Mouse (Mus musculus): ENCODE results near the gene H2-Q6. TPM values are rescaled to one million over a fixed set of nuclear protein-coding genes. Genes with fewer than 3 reads are reported as not detected.
"Not testable (repeated sequence)": the region's sequence is repeated elsewhere in the genome, so short reads cannot be mapped to it uniquely, and the experiment has no call there.

H2-Q6 gene
- polyA plus RNA-seq, 1 experiment from 2014 or later, result 0.86 TPM

GRCm38 (mm10) chr17:35415273-35416129 is 9.1 kb upstream of the H2-Q6 start:
- WGBS, result 56% methylated on average over 3 of the region's 10 CpGs
- not testable (repeated sequence) for DNase-seq (ENCODE audit: low spot score); H3K4me3 ChIP-seq (ENCODE audit: low read depth, low read length); H3K9me3 ChIP-seq (ENCODE audit: low read length); H3K36me3 ChIP-seq (ENCODE audit: insufficient read depth, low read length); H3K27me3 ChIP-seq (replicated peaks; ENCODE audit: insufficient read depth, low read length); H3K4me2 ChIP-seq (replicated peaks; ENCODE audit: low read depth, low read length); H3K9ac ChIP-seq (replicated peaks; ENCODE audit: low read depth); ATAC-seq; H3K27ac ChIP-seq (ENCODE audit: low read length); H3K4me1 ChIP-seq (ENCODE audit: insufficient read depth, low read depth, low read length)

DNA sequence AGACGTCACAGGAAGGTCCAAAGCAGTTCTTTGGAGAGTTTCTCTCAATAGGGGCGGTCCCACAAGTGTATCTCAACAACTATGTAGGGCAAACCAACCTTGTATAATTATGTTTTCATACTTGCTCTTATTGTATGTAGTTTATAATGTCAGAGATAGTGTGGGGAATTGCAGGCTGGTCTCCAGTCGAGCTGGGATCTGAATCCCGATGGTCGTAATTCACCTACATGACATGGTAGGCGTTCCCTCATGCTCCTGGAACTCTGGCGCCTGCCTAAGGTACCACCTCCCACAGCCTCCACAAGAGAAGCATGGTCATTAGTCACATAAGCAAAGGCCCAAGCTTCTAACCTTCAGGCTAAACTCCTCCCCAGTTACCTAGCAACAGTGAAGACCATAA is 5.9 kb upstream of the H2-Q6 start:
- no peak overlapping the region for H3K4me2 ChIP-seq (replicated peaks; ENCODE audit: low read depth, low read length)
- no peaks in the 10 kb centered on the region for H3K9me3 ChIP-seq (ENCODE audit: low read length)
- no peaks in the 10 kb centered on the region for H3K27me3 ChIP-seq (replicated peaks; ENCODE audit: insufficient read depth, low read length)
- TF ChIP-seq CTCF (IDR thresholded peaks at IDR 0.05), result no peak
- H3K27ac ChIP-seq (ENCODE audit: low read length), result no peak overlapping the region
- H3K4me3 ChIP-seq (ENCODE audit: low read depth, low read length), result no peak overlapping the region
- H3K9ac ChIP-seq (replicated peaks; ENCODE audit: low read depth), result no peak overlapping the region
- 62% methylated on average over 7 of the region's 7 CpGs for WGBS
- ATAC-seq (no peak), DNase-seq (ENCODE audit: low spot score) (no peak)
- H3K4me1 ChIP-seq (ENCODE audit: insufficient read depth, low read depth, low read length), result no peaks in the 10 kb centered on the region
- H3K36me3 ChIP-seq (ENCODE audit: insufficient read depth, low read length), result no peaks in the 10 kb centered on the region

DNA sequence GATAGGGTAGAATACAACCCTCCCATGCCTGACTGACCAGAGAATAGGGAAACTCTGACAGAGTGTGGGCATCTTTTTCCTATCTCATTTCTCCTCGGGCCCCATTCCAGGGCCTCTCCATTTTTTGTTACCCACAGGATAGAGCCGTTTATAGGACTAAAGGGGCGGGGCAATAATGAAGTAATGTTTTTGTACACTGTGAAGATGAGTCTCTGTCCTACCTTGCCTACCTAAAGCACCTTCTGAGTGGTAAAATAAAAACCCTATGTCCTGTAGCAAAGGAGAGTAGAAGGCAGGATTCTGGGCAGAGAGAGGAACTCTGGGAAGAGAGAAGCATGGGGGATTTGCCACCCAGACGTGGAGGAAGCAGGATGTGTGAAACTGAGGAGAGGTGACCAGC is 5.1 kb upstream of the H2-Q6 start:
- DNase-seq (ENCODE audit: low spot score); ATAC-seq; H3K27ac ChIP-seq (ENCODE audit: low read length); H3K27me3 ChIP-seq (replicated peaks; ENCODE audit: insufficient read depth, low read length); H3K4me2 ChIP-seq (replicated peaks; ENCODE audit: low read depth, low read length); H3K4me3 ChIP-seq (ENCODE audit: low read depth, low read length); H3K36me3 ChIP-seq (ENCODE audit: insufficient read depth, low read length); H3K9ac ChIP-seq (replicated peaks; ENCODE audit: low read depth); H3K4me1 ChIP-seq (ENCODE audit: insufficient read depth, low read depth, low read length); H3K9me3 ChIP-seq (ENCODE audit: low read length): not testable (repeated sequence)
- 49% methylated on average over 4 of the region's 4 CpGs for WGBS

DNA sequence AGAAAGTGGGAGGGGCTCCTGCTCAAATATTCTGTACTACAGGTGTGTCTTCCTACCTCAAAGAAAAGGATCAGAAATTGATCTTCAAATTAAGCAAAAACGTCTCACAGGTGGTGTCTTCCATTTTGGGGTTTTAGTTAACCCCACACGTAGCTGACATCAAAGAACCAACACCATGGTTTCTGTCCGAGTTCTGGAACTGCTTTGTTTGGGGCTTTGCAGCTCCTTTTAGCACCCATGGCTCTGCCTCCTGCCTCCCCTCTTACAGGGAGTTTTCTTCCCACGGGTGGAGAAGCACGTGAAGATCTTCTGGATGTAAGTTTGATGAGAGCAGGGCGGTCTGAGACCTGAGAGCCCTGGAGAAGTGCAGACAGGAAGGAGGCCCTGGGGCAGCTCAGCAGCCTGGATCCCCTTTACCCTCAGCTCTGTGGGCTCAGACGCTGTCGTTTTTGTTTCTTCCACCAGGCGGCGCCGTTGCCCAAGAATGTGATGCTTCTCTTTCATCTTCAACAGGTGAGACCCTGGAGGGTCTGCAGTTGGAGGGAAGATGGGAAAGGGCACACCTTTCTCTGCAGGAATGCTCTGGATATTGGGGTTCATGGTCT is 4.3 kb upstream of the H2-Q6 start:
- H3K36me3 ChIP-seq (ENCODE audit: insufficient read depth, low read length); DNase-seq (ENCODE audit: low spot score): not testable (repeated sequence)
- TF ChIP-seq CTCF (IDR thresholded peaks at IDR 0.05), result peak; percentile 77

GRCm38 (mm10) chr17:35421331-35421730 is 3.3 kb upstream of the H2-Q6 start:
- H3K4me3 ChIP-seq (ENCODE audit: low read depth, low read length); H3K9me3 ChIP-seq (ENCODE audit: low read length); H3K9ac ChIP-seq (replicated peaks; ENCODE audit: low read depth); ATAC-seq; H3K27ac ChIP-seq (ENCODE audit: low read length); H3K27me3 ChIP-seq (replicated peaks; ENCODE audit: insufficient read depth, low read length); H3K4me1 ChIP-seq (ENCODE audit: insufficient read depth, low read depth, low read length); H3K36me3 ChIP-seq (ENCODE audit: insufficient read depth, low read length); DNase-seq (ENCODE audit: low spot score); H3K4me2 ChIP-seq (replicated peaks; ENCODE audit: low read depth, low read length): not testable (repeated sequence)
- WGBS, result 91% methylated on average over 4 of the region's 4 CpGs

More for the DNA sequence above, 4.3 kb upstream of the H2-Q6 start:
- H3K9ac ChIP-seq (replicated peaks; ENCODE audit: low read depth); H3K4me2 ChIP-seq (replicated peaks; ENCODE audit: low read depth, low read length); H3K27ac ChIP-seq (ENCODE audit: low read length); H3K4me1 ChIP-seq (ENCODE audit: insufficient read depth, low read depth, low read length); H3K27me3 ChIP-seq (replicated peaks; ENCODE audit: insufficient read depth, low read length); H3K4me3 ChIP-seq (ENCODE audit: low read depth, low read length); ATAC-seq; H3K9me3 ChIP-seq (ENCODE audit: low read length): not testable (repeated sequence)
- WGBS, result 11% methylated on average over 11 of the region's 11 CpGs

DNA sequence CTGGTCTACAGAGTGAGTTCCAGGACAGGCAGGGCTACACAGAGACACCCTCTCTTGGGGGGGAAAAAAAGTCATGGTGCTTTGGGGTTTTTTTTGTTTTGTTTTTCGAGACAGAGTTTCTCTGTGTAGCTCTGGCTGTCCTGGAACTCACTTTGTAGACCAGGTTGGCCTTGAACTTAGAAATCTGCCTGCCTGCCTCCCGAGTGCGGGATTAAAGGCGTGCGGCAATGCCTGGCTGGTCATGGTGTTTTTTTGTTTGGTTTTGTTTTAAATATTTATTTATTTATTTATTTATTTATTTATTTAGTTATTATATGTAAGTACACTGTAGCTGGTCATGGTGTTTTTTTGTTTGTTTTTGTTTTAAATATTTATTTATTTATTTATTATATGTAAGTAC is 2.3 kb upstream of the H2-Q6 start:
- H3K36me3 ChIP-seq (ENCODE audit: insufficient read depth, low read length); H3K9ac ChIP-seq (replicated peaks; ENCODE audit: low read depth); H3K4me1 ChIP-seq (ENCODE audit: insufficient read depth, low read depth, low read length); H3K4me2 ChIP-seq (replicated peaks; ENCODE audit: low read depth, low read length); H3K4me3 ChIP-seq (ENCODE audit: low read depth, low read length); H3K9me3 ChIP-seq (ENCODE audit: low read length); ATAC-seq; H3K27me3 ChIP-seq (replicated peaks; ENCODE audit: insufficient read depth, low read length); H3K27ac ChIP-seq (ENCODE audit: low read length); DNase-seq (ENCODE audit: low spot score): not testable (repeated sequence)
- 84% methylated on average over 5 of the region's 5 CpGs for WGBS

- H3K27ac ChIP-seq (ENCODE audit: low read length); DNase-seq (ENCODE audit: low spot score); H3K9ac ChIP-seq (replicated peaks; ENCODE audit: low read depth); H3K27me3 ChIP-seq (replicated peaks; ENCODE audit: insufficient read depth, low read length); H3K9me3 ChIP-seq (ENCODE audit: low read length); H3K4me3 ChIP-seq (ENCODE audit: low read depth, low read length); H3K36me3 ChIP-seq (ENCODE audit: insufficient read depth, low read length); H3K4me1 ChIP-seq (ENCODE audit: insufficient read depth, low read depth, low read length); H3K4me2 ChIP-seq (replicated peaks; ENCODE audit: low read depth, low read length); ATAC-seq: not testable (repeated sequence)
- 53% methylated on average over 3 of the region's 3 CpGs for WGBS
These were observed 1.4 kb upstream of the H2-Q6 start for GRCm38 (mm10) chr17:35423131-35423810.

DNA sequence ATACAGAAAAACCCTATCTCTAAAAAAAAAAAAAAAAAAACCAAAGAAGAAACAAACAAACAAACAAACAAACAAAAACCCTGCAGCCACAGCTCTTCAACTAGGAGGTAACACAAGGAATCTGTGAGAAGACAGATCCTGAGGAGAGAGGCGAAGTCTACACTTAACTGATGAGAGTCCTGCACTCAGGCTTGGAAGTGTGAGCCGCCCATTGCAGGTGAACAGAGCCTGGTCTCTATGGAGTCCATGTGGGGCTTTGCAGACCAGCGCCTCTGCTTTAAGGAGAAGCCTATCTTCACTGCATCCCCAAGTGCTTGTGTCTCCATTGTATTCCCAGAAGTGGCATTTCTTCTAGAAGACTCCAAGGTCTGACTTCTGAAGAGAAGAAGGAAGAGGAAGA is 544 bp upstream of the H2-Q6 start:
- not testable (repeated sequence) for DNase-seq (ENCODE audit: low spot score); H3K9me3 ChIP-seq (ENCODE audit: low read length); ATAC-seq; H3K27ac ChIP-seq (ENCODE audit: low read length); H3K36me3 ChIP-seq (ENCODE audit: insufficient read depth, low read length); H3K4me3 ChIP-seq (ENCODE audit: low read depth, low read length); H3K9ac ChIP-seq (replicated peaks; ENCODE audit: low read depth); H3K4me1 ChIP-seq (ENCODE audit: insufficient read depth, low read depth, low read length); H3K27me3 ChIP-seq (replicated peaks; ENCODE audit: insufficient read depth, low read length); H3K4me2 ChIP-seq (replicated peaks; ENCODE audit: low read depth, low read length)
- 78% methylated on average over 3 of the region's 3 CpGs for WGBS
